Mouse (Mus musculus): ENCODE data around the gene Ttc3.

GRCm38 (mm10) chr16:94363814-94364213, 6.6 kb upstream of the Ttc3 start:
- no peak for TF ChIP-seq CTCF (IDR thresholded peaks at IDR 0.05; ENCODE audit: control insufficient read depth, insufficient read depth, insufficient read length)
- no peak for TF ChIP-seq USF1 (IDR thresholded peaks at IDR 0.05; ENCODE audit: low read depth)
- no peak for TF ChIP-seq MYOG (IDR thresholded peaks at IDR 0.05; ENCODE audit: control insufficient read depth, extremely low read depth, insufficient read length)
- TF ChIP-seq MYOD1 (IDR thresholded peaks at IDR 0.05; ENCODE audit: control insufficient read depth, insufficient read length, low read depth): no peak
- no peak for TF ChIP-seq MAX (IDR thresholded peaks at IDR 0.05)
- no peak for TF ChIP-seq CEBPB (IDR thresholded peaks at IDR 0.05; ENCODE audit: low read depth)

Measured in C2C12 (cell line).